Mouse (Mus musculus): Measurements from ENCODE around the gene Mrtfa. TPM values are rescaled to one million over a fixed set of nuclear protein-coding genes. Genes with fewer than 3 reads are reported as not detected.

Mrtfa gene
- total and polyA plus RNA-seq, 3 experiments, result 2.3 to 18.3 (median 17.2) TPM

GRCm38 (mm10) chr15:81231325-81231724, 40.8 kb upstream of the Mrtfa start:
- no peak for DNase-seq (ENCODE audit: low spot score)
- no peak overlapping the region for H3K4me3 ChIP-seq (ENCODE audit: low read depth, low read length)
- no peaks in the 10 kb centered on the region for H3K9me3 ChIP-seq (replicated peaks)
- TF ChIP-seq GATA1 (IDR thresholded peaks at IDR 0.05; ENCODE audit: borderline replicate concordance, low read length), result no peak
- TF ChIP-seq POLR2AphosphoS5 (IDR thresholded peaks at IDR 0.05; ENCODE audit: insufficient replicate concordance, low read depth, low read length), result no peak
- TF ChIP-seq GATA2 (IDR thresholded peaks at IDR 0.05; ENCODE audit: borderline replicate concordance, low read depth, low read length), result no peak
- TF ChIP-seq TAL1 (conservative IDR thresholded peaks at IDR 0.05; ENCODE audit: low read depth, low read length), result no peak
- TF ChIP-seq CTCF (IDR thresholded peaks at IDR 0.05; ENCODE audit: low read depth, low read length), result no peak
- ATAC-seq (ENCODE audit: extremely low read depth, insufficient number of reproducible peaks, low FRiP score, poor library complexity, severe bottlenecking), result no peak
- H3K36me3 ChIP-seq (replicated peaks), result no peaks in the 10 kb centered on the region
- H3K27me3 ChIP-seq (ENCODE audit: insufficient read depth, low read length), result peaks cover 38% of the 10 kb centered on the region
- no peaks in the 10 kb centered on the region for H3K4me1 ChIP-seq (ENCODE audit: insufficient read depth, low read depth, low read length)

GRCm38 (mm10) chr15:81229791-81230190, 39.2 kb upstream of the Mrtfa start:
- Histone ChIP-seq H3K4me1 (ENCODE audit: insufficient read depth, low read depth, low read length) (no peaks in the 10 kb centered on the region), H3K36me3 (replicated peaks) (no peaks in the 10 kb centered on the region), H3K9me3 (replicated peaks) (no peaks in the 10 kb centered on the region), H3K27me3 (ENCODE audit: insufficient read depth, low read length) (peaks cover 38% of the 10 kb centered on the region), H3K4me3 (ENCODE audit: low read depth, low read length) (no peak overlapping the region)
- TF ChIP-seq GATA1 (IDR thresholded peaks at IDR 0.05; ENCODE audit: borderline replicate concordance, low read length), result no peak
- TF ChIP-seq POLR2AphosphoS5 (IDR thresholded peaks at IDR 0.05; ENCODE audit: insufficient replicate concordance, low read depth, low read length), result no peak
- TF ChIP-seq CTCF (IDR thresholded peaks at IDR 0.05; ENCODE audit: low read depth, low read length), result no peak
- TF ChIP-seq GATA2 (IDR thresholded peaks at IDR 0.05; ENCODE audit: borderline replicate concordance, low read depth, low read length), result no peak
- no peak for TF ChIP-seq TAL1 (conservative IDR thresholded peaks at IDR 0.05; ENCODE audit: low read depth, low read length)
- ATAC-seq (ENCODE audit: extremely low read depth, insufficient number of reproducible peaks, low FRiP score, poor library complexity, severe bottlenecking) (no peak), DNase-seq (ENCODE audit: low spot score) (no peak)

- H3K9me3 ChIP-seq (replicated peaks), result no peaks in the 10 kb centered on the region
- TF ChIP-seq CTCF (IDR thresholded peaks at IDR 0.05; ENCODE audit: low read depth, low read length) (no peak), POLR2AphosphoS5 (IDR thresholded peaks at IDR 0.05; ENCODE audit: insufficient replicate concordance, low read depth, low read length) (no peak), GATA2 (IDR thresholded peaks at IDR 0.05; ENCODE audit: borderline replicate concordance, low read depth, low read length) (no peak), TAL1 (conservative IDR thresholded peaks at IDR 0.05; ENCODE audit: low read depth, low read length) (no peak), GATA1 (IDR thresholded peaks at IDR 0.05; ENCODE audit: borderline replicate concordance, low read length) (no peak)
- H3K27me3 ChIP-seq (ENCODE audit: insufficient read depth, low read length), result peaks cover 24% of the 10 kb centered on the region
- H3K4me1 ChIP-seq (ENCODE audit: insufficient read depth, low read depth, low read length), result no peaks in the 10 kb centered on the region
- no peak for DNase-seq (ENCODE audit: low spot score)
- ATAC-seq (ENCODE audit: extremely low read depth, insufficient number of reproducible peaks, low FRiP score, poor library complexity, severe bottlenecking), result no peak
- H3K36me3 ChIP-seq (replicated peaks), result no peaks in the 10 kb centered on the region
- H3K4me3 ChIP-seq (ENCODE audit: low read depth, low read length), result no peak overlapping the region
These were observed 37.7 kb upstream of the Mrtfa start for GRCm38 (mm10) chr15:81228258-81228657.

- no peak for DNase-seq (ENCODE audit: low spot score)
- peaks cover 22% of the 10 kb centered on the region for H3K27me3 ChIP-seq (ENCODE audit: insufficient read depth, low read length)
- ATAC-seq (ENCODE audit: extremely low read depth, insufficient number of reproducible peaks, low FRiP score, poor library complexity, severe bottlenecking), result no peak
- TF ChIP-seq TAL1 (conservative IDR thresholded peaks at IDR 0.05; ENCODE audit: low read depth, low read length) (no peak), POLR2AphosphoS5 (IDR thresholded peaks at IDR 0.05; ENCODE audit: insufficient replicate concordance, low read depth, low read length) (no peak), GATA1 (IDR thresholded peaks at IDR 0.05; ENCODE audit: borderline replicate concordance, low read length) (no peak), CTCF (IDR thresholded peaks at IDR 0.05; ENCODE audit: low read depth, low read length) (no peak), GATA2 (IDR thresholded peaks at IDR 0.05; ENCODE audit: borderline replicate concordance, low read depth, low read length) (no peak)
- H3K4me1 ChIP-seq (ENCODE audit: insufficient read depth, low read depth, low read length), result no peaks in the 10 kb centered on the region
- H3K9me3 ChIP-seq (replicated peaks), result no peaks in the 10 kb centered on the region
- no peak overlapping the region for H3K4me3 ChIP-seq (ENCODE audit: low read depth, low read length)
- H3K36me3 ChIP-seq (replicated peaks), result no peaks in the 10 kb centered on the region
These were observed 36.7 kb upstream of the Mrtfa start for GRCm38 (mm10) chr15:81227275-81227674.

- H3K9me3 ChIP-seq (replicated peaks), result no peaks in the 10 kb centered on the region
- H3K27me3 ChIP-seq (ENCODE audit: insufficient read depth, low read length), result peaks cover 26% of the 10 kb centered on the region
- no peak overlapping the region for H3K4me3 ChIP-seq (ENCODE audit: low read depth, low read length)
- no peaks in the 10 kb centered on the region for H3K36me3 ChIP-seq (replicated peaks)
- ATAC-seq (ENCODE audit: extremely low read depth, insufficient number of reproducible peaks, low FRiP score, poor library complexity, severe bottlenecking) (no peak), DNase-seq (ENCODE audit: low spot score) (no peak)
- no peaks in the 10 kb centered on the region for H3K4me1 ChIP-seq (ENCODE audit: insufficient read depth, low read depth, low read length)
- TF ChIP-seq CTCF (IDR thresholded peaks at IDR 0.05; ENCODE audit: low read depth, low read length) (no peak), GATA1 (IDR thresholded peaks at IDR 0.05; ENCODE audit: borderline replicate concordance, low read length) (no peak), POLR2AphosphoS5 (IDR thresholded peaks at IDR 0.05; ENCODE audit: insufficient replicate concordance, low read depth, low read length) (no peak), TAL1 (conservative IDR thresholded peaks at IDR 0.05; ENCODE audit: low read depth, low read length) (no peak), GATA2 (IDR thresholded peaks at IDR 0.05; ENCODE audit: borderline replicate concordance, low read depth, low read length) (no peak)
These were observed 36.2 kb upstream of the Mrtfa start for GRCm38 (mm10) chr15:81226796-81227195.

- TF ChIP-seq GATA2 (IDR thresholded peaks at IDR 0.05; ENCODE audit: borderline replicate concordance, low read depth, low read length), result no peak
- no peak for TF ChIP-seq CTCF (IDR thresholded peaks at IDR 0.05; ENCODE audit: low read depth, low read length)
- no peak for TF ChIP-seq TAL1 (conservative IDR thresholded peaks at IDR 0.05; ENCODE audit: low read depth, low read length)
- TF ChIP-seq GATA1 (IDR thresholded peaks at IDR 0.05; ENCODE audit: borderline replicate concordance, low read length), result no peak
- no peak for TF ChIP-seq POLR2AphosphoS5 (IDR thresholded peaks at IDR 0.05; ENCODE audit: insufficient replicate concordance, low read depth, low read length)
- Histone ChIP-seq H3K4me3 (ENCODE audit: low read depth, low read length) (no peak overlapping the region), H3K4me1 (ENCODE audit: insufficient read depth, low read depth, low read length) (no peaks in the 10 kb centered on the region), H3K27me3 (ENCODE audit: insufficient read depth, low read length) (peaks cover 32% of the 10 kb centered on the region), H3K36me3 (replicated peaks) (no peaks in the 10 kb centered on the region), H3K9me3 (replicated peaks) (no peaks in the 10 kb centered on the region)
- DNase-seq (ENCODE audit: low spot score), result no peak
- no peak for ATAC-seq (ENCODE audit: extremely low read depth, insufficient number of reproducible peaks, low FRiP score, poor library complexity, severe bottlenecking)
These were observed 35.2 kb upstream of the Mrtfa start for GRCm38 (mm10) chr15:81225732-81226131.

Data from G1E (cell line).